ENCODE assay signal across 26 mouse cellular contexts in the genomic region with DNA sequence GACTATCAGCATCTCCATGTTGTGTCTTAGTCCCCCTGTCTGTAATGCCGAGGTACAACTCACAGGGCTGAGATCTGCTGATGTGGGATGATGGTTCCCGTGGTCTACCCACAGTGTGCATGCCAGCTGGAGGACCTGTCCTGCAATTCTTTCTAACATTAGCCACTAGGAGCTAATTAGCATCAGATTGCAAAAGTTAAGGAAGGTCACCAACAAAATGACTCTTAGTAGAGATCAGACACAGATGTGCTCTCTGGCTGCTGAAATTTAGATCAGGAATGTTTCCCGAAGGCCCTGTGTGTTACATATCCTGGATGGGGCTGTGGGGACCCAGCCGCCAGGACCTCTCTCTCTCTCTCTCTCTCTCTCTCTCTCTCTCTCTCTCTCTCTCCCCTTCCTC.
"Had no signal": no experiment of that assay in that cellular context is flagged by ENCODE, and none has a peak within 500 bp of the region (broad histone marks: within the 10 kb centered on the region; RNA-seq: fewer than 3 reads in every experiment).

No protein-coding gene starts in this region.

- H3K4me3 ChIP-seq: heart, adult 2 months; heart, embryonic 13.5 days; heart, embryonic 15.5 days; hindbrain, embryonic 12.5 days; kidney, embryonic 15.5 days; layer of hippocampus, adult 2 months; left cerebral cortex, adult 2 months; limb, embryonic 13.5 days; limb, embryonic 15.5 days; liver, embryonic 12.5 days had no signal

- DNase-seq: gastrocnemius, postnatal 14 days; gastrocnemius, postnatal 36 days; heart, adult 11 months; heart, adult 2 months; heart, postnatal 14 days; heart, postnatal 36 days; kidney, adult 11 months; kidney, adult 2 months; kidney, adult 9 months; kidney, postnatal 14 days; kidney, postnatal 4 days had no signal

- H3K9ac ChIP-seq: heart, embryonic 13.5 days; heart, embryonic 15.5 days; hindbrain, embryonic 12.5 days; hindbrain, embryonic 14.5 days; kidney, embryonic 15.5 days; limb, embryonic 13.5 days; limb, embryonic 15.5 days; liver, embryonic 12.5 days; liver, embryonic 14.5 days had no signal

- ATAC-seq: hindbrain, postnatal 0 days; intestine, embryonic 16.5 days; liver, embryonic 12.5 days had no signal

- H3K4me1 ChIP-seq: heart, embryonic 15.5 days; hindbrain, embryonic 12.5 days; kidney, embryonic 15.5 days; limb, embryonic 13.5 days; limb, embryonic 15.5 days; liver, embryonic 12.5 days had no signal

- H3K36me3 ChIP-seq: heart, embryonic 13.5 days; heart, embryonic 15.5 days; hindbrain, embryonic 12.5 days; kidney, embryonic 15.5 days; limb, embryonic 13.5 days; limb, embryonic 15.5 days; liver, embryonic 12.5 days had no signal

- H3K9me3 ChIP-seq: heart, embryonic 13.5 days; heart, embryonic 15.5 days; hindbrain, embryonic 12.5 days; kidney, embryonic 15.5 days; limb, embryonic 13.5 days; limb, embryonic 15.5 days; liver, embryonic 12.5 days had no signal

- H3K27me3 ChIP-seq: heart, embryonic 15.5 days; hindbrain, embryonic 12.5 days; kidney, embryonic 15.5 days; limb, embryonic 15.5 days; liver, embryonic 12.5 days had no signal

- H3K27ac ChIP-seq: heart, adult 2 months; heart, embryonic 13.5 days; heart, embryonic 15.5 days; hindbrain, embryonic 12.5 days; hindbrain, embryonic 14.5 days; hindbrain, postnatal 0 days; kidney, embryonic 15.5 days; kidney, postnatal 0 days; layer of hippocampus, adult 2 months; left cerebral cortex, adult 2 months; limb, embryonic 13.5 days; limb, embryonic 15.5 days; liver, embryonic 12.5 days; liver, embryonic 14.5 days had no signal

- H3K4me2 ChIP-seq: heart, embryonic 11.5 days; heart, embryonic 13.5 days; heart, embryonic 15.5 days; hindbrain, embryonic 12.5 days; hindbrain, embryonic 14.5 days; kidney, embryonic 15.5 days; limb, embryonic 13.5 days; limb, embryonic 15.5 days; liver, embryonic 12.5 days had no signal
